Mouse (Mus musculus): Measurements from ENCODE around the gene Fam71e2.
"Not testable (repeated sequence)": the region's sequence is repeated elsewhere in the genome, so short reads cannot be mapped to it uniquely, and the experiment has no call there.

Gene Fam71e2

GRCm38 (mm10) chr7:4771202-4771601 lies at the start of gene Fam71e2:
Gene Fam71e2 (minus strand): TSS chr7:4771302.
- no peak for DNase-seq

GRCm38 (mm10) chr7:4816559-4816958 lies 45.5 kb upstream of the Fam71e2 start:
- no peak for DNase-seq

DNA sequence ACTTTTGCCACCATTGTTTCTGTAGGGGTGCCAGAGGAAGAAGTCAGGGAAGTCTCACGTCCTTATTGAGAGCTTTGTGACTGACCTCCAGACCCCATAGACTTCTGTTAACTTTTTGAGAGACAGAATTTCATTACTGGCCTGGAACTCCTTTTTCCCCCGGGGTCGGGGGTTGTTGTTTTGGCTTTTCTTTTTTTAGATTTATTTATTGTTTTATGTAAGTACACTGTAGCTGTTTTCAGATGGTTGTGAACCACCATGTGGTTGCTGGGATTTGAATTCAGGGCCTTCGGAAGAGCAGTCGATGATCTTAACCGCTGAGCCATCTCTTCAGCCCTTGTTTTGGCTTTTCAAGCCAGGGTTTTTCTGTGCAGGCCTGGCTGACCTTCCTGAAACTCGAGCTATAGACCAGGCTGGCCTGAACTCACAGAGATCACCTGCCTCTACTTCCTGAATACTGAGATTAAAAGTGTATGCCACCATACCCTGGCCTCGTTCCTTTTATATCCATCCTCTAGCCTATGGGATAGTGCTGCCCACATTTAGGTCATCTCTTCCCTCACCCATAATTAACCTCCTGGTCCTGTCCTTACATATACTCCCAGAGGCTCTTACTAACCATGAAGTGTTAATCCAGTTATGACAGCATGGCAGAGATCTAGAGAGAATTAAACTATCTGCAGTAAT lies 42.1 kb upstream of the Fam71e2 start:
- DNase-seq: peak; percentile 19

DNA sequence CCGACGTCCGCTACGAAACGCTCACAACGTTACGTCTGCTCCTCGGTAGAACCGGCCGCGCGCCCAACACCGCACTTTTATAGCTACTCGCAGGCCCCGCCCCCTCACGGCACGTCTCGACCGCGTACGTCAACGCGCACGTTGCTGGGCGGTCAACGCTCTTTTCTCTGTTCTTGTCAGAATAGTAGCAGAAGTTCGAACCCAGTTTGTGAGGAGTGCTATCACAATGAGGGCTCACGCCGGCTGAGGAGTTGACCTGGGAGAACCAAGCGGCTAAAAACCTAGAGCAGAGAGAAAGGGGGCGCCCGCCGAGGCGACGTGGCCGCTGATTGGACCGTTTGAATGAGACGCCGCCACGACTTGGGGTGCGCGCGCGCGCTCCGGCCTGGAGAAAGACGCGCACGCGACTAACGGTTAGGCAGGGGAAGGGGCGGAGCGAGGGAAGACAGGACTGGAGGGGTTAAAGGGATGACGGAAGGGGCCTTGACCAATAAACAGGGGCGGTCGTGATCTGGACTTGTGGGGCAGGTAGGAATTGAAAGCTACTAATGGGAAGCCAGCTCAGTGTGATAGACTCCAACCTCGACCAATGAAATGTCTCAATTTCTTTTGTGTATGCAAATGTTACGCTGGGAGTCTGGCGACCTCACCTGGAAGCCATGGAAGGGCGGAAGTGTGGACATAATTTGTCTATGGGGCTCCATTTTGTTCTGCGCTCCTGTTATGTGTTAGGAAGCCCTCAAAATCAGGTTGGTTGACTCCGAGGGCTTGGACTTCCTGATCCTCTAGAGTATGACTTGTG lies 41.4 kb upstream of the Fam71e2 start, which contains the start of gene Ube2s:
Gene Ube2s (minus strand): TSS at position 288 of the 802 bp plus-strand sequence.
- peak; percentile 99 for DNase-seq

- DNase-seq: no peak
Measured at GRCm38 (mm10) chr7:4811842-4812302, 40.8 kb upstream of the Fam71e2 start.

- DNase-seq: not testable (repeated sequence)
Measured at GRCm38 (mm10) chr7:4811131-4811530, 40.0 kb upstream of the Fam71e2 start.

- no peak for DNase-seq
Measured at GRCm38 (mm10) chr7:4806716-4807115, 35.6 kb upstream of the Fam71e2 start.

DNA sequence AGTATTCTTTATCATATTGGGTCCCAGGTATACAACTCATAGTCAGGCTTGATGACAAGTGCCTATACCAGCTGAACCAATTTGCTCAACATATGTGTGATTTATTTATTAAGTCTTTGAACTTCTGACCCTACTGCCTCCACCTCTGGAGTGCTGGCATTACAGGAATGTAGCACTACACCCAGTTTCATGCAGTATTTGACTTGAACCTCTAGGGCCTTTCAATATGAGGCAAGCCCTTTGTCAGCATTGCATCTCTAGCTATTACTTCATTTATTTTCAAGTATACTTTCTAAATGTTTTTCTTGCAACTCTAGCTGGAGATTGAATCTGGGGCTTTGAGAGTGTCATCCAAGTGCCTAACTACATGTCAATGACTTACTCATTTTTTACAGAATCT lies 31.1 kb upstream of the Fam71e2 start:
- DNase-seq: no peak

DNA sequence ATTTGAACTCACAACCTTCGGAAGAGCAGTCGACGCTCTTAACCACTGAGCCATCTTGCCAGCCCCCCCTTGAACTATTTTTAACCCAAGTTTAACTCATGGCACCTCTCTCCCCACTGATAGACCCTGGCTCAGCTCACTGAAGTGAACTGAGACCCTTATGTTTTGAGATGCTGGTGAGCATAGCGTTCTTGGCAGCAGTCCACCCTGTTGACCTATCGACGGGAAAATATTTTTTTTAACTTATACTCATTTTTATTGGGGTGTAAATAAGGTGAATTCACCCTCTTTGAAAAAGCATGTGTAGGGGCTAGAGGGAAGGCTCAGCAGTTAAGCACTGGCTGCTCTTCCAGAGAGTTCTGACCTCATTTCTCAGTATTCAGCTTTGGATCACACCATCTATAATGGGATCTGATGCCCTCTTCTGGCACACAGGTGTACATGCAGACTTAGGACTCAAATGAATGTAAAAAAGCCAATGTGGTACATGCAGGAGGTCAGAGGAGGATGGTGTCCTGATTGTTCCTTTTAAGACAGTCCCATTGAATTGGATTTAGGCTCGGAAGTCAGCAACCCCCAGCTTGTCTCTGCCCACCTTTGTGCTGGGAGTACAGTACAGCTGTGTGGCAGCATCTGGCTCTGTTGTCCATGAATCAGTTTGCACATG lies 24.8 kb upstream of the Fam71e2 start:
- DNase-seq: peak; percentile 23

DNA sequence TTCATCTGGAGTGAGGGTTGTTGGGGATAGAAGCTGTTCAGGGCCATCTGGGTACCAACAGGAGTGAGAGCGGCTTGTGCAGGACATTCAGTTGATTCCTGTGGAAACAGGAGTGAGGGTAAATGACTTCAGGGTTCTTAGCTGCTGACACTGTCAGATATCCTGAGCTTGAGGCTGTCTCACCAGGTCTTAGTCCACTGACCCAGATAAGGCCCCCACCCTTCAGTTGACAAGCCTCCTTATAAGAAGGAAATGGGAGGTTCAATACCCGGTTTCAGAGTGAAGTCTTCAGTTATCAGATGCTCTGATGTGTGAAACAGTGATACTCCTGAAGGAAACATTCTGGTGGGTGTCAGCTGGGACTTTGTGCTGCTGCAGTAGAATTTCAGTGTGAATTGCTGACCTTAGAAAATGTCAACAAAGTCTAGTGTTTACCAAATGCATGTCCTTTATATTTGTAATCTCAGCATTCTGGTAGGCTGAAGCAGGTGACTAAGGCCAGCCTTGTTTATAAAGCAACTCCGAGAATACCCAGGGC lies 23.6 kb upstream of the Fam71e2 start:
- DNase-seq: no peak

DNA sequence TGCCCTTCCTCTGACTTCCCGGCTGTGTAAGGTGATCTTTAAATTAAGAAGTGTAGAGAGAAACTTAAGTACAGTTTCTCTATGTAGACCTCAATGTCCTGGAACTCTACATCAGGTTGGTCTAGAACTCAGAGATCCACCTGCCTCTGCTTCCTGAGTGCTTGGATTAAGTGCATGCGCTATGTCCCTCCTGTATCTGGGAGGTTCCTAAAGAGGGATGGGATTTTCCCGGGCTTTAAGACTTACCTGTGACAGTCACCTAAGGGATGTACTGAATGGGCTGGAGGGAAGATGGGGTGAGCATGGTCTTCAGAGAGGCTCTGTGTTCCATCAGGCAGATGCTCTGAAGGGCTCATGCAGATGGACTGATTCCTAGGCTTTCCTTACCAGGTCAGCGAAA lies 22.6 kb upstream of the Fam71e2 start:
- DNase-seq: no peak

DNA sequence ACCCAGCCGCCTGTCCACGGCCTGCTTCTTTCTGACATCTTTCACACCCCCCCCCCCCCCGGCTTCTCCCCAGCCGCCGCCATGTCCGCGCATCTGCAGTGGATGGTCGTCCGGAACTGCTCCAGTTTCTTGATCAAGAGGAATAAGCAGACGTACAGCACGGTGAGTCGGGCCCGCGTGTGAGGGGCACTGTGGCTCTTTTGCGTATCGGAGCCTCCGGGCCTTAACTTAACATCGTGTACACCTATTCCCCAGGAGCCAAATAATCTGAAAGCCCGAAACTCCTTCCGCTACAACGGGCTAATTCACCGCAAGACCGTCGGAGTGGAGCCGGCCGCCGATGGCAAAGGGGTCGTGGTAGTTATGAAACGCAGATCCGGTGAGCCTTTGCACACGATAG lies 22.1 kb upstream of the Fam71e2 start:
- not testable (repeated sequence) for DNase-seq

- peak; percentile 95 for DNase-seq
Measured at GRCm38 (mm10) chr7:4792278-4793212, 21.4 kb upstream of the Fam71e2 start, which contains the start of gene Rpl28. Gene Rpl28 (plus strand): TSS chr7:4792874.

DNA sequence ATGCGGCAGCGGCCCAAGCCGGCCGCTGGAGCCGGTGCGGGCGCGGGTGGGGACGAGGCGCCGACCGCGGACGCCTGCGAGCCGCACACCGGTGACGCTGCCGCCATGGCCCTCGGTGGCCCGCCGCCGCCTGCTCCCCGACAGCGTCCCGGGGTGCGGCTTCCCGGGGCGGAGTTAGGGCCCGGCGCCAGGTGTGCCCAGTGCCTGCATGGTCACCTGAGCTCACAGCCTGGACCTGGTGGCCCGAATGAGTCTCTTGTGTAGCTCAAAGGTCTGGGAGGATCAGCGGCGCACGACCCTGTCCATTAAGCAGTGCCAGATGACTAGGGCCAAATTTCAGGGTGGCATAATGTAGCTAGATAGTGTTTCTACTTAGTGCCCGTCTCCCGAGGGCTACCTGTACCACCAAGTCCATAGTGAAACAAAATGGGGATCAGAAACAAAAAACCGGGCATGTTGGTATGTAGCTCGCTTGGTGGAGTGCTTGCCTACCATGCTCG lies 18.4 kb upstream of the Fam71e2 start, which contains the start of gene Tmem238:
Gene Tmem238 (minus strand): TSS at position 221 of the 500 bp plus-strand sequence.
- peak; percentile 88 for DNase-seq

DNA sequence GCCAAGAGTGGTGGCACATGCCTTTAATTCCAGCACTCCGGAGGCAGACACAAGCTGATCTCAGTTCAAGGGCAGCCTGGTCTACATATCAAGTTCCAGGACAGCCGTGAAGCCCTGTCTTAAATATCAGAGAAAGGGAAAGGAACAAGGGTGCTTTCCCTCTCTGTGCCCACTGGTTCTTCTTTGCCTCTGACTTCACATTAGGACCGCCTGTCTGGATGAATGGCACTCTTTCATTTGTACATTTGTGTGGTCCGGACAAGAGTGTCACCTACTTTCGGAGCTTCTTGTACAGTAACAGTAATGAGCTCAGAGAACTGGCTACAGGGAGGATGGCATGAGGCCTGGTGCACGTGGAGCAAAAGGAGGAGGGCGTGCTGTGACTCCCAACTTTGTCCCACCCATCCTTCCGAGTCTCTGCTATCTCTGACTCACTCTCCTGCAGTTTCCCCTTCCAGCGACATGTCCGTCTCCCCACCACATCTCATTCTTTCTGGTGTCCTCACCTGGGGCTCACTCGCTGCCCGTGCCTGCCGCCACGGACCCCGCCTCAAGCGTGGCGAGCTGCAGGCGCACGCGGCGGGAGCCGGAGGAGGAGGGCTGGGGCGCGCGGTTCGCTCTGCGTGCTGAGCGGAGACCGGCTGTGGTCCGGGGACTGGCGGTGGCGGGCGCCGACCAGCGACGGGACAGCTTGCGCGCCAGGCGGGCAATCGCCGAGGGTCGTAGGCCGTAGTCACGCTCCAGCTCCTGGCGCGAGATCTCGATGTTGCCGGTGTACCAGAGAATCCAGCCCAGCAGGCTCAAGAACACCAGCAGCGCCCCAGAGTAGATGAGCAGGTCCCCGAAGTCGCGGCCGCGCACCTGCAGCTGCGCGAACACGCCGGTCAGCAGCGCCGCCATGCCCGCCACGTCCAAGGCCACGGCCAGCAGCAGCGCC lies 17.7 kb upstream of the Fam71e2 start:
- no peak for DNase-seq

DNA sequence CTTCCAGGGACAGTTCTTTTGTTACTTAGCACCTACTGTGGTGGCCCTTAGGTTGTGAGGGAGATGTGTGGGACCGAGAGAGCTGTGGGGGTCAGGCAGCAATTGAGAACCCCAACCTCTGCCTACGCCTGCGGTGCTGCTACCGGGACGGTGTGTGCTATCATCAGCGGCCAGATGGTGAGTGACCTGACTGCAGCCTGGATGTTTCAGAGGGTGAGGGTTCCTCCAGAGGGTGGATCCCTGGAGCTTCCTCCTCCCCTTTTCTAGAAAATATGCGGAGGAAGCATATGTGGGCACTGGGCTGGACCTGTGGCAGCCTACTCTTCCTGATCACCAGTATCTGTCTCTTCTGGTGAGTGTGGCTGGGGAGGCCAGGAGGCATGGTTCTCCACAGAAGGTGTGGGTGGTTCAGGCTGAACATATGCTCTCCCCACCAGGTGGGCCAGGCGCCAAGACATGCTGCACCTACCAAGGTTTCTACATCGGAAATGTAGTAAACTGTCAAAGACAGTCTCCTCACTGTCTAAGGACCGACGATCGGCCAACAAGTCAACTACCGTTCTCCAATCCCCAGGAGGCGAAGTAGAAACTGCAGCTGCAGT lies 12.7 kb upstream of the Fam71e2 start:
- DNase-seq: no peak

DNA sequence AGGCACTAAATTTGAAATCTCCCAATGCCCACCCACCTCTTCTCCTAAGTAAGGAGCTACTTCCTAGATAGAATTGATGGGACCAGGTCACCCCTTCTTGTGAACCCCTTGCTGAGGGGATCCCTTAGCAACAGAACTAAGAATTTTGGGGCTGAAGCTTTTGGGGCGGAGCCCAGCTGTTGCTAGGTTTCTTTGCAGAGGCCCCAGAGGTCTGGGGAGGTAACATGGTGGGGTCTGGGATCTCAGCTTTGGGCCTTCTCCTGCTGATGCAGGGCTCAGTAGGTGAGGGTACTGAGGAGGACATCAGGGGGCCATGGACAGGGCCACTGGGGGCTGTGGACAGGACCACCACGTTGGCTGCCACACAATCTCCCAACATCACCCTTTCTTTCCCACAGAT lies 11.7 kb upstream of the Fam71e2 start, which contains the start of the genes Il11 and Tmem190:
Gene Il11 (minus strand): TSS at position 101 of the 400 bp plus-strand sequence.
Gene Tmem190 (plus strand): TSS at position 179 of the 400 bp plus-strand sequence.
- DNase-seq: no peak

DNA sequence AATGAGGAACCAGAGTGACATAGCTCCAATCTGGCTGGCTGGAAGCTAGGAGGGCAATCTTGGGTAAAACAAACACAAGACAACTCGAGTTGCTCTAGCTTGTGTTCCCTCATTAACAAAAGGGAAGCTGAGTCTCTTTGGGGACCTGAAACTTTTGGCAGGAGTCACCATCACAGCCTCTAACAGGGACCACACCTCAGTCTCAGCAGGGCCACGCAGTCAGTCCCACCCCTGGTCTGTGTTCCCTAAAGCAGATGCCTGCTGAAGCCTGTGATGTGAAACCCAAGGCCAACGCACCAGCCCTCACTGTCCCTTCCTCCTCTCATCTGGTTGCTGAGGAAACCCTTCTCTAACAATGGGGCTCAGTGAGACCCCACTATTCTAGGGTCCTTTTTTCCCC lies 11.0 kb upstream of the Fam71e2 start:
- DNase-seq: no peak

DNA sequence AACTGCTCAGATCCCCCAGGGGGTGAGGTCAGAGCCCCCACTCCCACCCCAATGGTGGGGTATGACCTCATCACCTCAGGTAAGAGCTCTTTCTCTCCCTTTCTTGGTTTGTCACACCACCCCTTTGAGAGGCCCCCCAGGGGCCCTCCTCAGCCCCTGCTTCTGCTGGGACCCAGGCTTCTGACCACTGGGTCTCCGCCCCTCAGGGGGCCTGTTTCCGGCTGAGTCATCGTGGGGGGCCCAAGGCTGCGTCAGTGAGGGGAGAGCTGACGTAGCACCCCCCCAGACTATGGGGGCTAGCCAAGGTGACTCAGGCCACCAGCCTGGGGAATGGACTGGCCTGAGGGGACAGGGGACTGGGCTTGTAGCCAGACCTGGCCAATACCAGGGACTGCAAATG lies 8.8 kb upstream of the Fam71e2 start:
- DNase-seq: no peak
